Mouse (Mus musculus): ENCODE results near the gene Dus3l. TPM values are rescaled to one million over a fixed set of nuclear protein-coding genes. Genes with fewer than 3 reads are reported as not detected.
A peak's percentile ranks its signal among the peaks of the same experiment; 100 is the strongest.

Gene Dus3l
- total RNA-seq (2021), result 10 to 100 TPM; 64.1 to 64.6 TPM

DNA sequence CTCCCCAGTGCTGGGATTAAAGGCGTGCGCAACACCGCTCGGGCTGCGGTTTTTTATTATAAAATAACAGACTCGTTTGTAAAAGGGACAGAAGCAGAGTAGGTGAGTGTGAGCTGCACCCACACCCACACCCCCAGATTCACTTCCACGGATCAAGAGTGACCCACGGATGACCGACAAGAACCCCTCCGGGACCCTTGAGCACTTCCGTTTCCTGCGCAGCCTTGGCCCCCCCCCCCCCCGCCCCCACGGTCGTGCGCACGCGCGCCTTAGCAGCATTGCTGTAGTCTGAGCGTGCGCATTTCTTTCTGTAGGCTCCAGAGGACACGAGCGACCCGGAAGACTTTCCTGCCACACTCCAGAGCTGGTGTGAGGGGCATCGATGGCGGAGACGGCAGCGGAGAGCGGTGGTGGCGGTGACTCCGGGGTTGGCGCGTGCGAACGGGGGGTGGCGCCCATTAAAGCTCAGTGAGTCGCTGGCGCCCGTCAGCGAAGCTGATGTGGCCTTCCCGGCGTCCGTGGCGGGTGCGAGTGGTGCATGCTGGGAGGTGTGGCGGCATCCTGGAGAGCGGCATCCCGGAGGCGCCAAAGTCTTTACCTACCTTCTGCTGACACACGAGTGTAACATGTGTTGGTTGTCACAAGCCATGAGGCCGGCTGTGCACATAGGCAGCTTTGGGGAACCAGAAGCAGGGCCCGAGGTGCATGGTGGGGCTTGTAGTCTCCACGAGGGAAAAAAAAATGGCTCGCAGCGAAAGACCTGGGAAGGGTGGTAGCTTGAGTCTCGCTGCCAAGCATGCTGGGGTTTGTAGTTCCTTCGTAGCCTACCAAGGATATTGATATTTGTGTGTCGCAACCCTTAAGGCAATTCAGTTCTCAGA is at the start of gene Dus3l:
TSS of gene Dus3l (plus strand) at position 284 of the 881 bp plus-strand sequence.
- peak; percentile 92 for DNase-seq (ENCODE audit: low spot score in 2 of 2)
- intact Hi-C loops (cut with DNase I), result loop anchor here (2.0 to 5.0 kb wide), 2 partner anchors 47 to 66 kb away; partner anchors contain the start of genes Ndufa11, Rfx2 and Vmac

DNA sequence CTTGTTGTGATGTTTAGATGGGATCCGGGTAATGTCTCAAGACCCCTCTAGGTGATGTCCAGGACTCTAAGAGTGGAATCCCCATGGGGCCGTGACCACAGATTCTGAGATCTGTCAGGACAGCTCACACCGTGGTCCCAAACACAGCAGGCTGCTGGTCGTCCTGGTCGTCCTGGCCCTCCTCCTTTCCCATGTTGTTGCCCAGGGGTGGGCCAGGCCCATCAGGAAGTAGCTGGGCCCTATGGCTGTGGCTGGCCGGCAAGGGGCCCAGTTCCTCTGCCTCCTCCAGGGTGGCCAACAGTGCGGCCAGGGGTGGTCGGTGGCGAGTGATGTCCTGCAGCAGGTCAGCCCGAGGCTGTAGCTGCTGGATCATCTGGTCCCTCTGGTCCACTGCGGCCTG is 49.2 kb upstream of the Dus3l start:
- DNase-seq (ENCODE audit: low spot score in 2 of 2), result no peak
- intact Hi-C loops (cut with DNase I), result loop anchor here (5.0 kb wide), 1 partner anchor 47 kb away; the partner anchor contains the start of gene Dus3l

DNA sequence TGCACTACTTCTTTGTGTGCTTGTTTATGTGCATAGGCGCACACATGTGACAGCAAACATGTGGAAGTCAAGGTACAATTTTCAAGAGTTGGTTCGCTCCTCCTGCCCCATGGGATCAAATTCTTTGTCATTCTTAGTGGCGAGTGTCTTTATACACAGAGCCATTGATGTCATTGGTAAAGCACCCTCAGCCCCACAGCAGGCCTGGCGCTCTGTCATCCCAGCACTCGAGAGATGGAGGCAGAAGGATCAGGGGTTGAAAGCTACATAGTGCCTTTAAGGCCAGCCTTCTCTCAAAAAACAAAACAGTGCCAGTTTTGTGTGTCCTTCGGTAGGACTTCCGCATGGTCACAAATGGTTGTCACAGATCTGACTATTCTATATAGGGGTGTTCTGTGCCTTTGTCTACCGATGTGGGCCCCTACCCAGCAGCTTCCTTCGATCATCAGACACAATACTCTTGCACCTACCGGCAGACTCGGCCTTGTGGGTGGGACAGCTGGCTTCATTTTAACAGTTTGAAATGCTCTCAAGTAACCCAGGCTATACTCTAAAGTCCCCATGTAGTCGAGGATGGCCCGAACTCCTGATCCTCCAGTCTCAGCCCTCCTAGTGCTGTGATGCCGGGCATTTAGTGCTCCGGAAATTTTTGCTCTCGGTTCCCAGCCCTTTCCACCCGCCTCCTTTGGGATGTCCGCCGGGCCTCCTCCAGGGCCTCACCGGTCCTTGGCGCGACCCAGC is 48.5 kb upstream of the Dus3l start:
- no peak for DNase-seq (ENCODE audit: low spot score in 2 of 2)
- intact Hi-C loops (cut with DNase I), result loop anchor here (5.0 kb wide), 1 partner anchor 46 kb away; the partner anchor contains the start of gene Dus3l

DNA sequence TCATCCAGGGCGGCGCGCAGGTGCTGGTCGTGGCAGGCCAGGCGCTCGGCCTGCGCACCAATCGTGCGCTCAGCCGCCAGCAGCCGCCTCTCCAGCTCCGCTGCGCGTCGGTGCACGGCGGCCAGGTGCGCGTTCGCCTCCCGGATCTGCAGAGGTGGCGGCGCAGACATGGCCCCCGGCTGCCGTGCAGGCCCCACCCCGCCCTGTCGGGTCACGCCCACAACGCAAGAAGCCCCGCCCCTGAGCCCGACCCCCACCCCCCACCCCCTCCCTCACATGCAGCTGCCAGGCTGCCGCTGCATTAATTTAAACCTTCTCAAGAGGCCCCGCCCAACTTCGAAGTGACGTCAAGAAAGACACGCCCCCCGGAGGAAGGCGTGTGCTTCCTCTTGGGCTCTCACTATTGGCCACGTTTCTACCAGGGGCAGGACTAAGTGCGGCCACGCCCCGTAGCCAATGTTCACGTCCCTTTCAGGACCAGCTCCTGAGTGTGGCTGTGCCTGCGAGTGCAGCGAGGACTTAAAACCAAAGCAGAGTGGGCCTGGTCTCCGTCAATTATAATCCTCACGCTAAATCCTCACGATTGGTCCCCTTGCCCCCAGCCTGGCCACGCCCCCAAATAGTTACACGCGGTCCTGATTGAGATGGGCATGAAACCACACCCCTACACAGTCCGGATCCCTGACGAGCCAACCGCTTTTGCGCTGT is 47.7 kb upstream of the Dus3l start:
- intact Hi-C loops (cut with DNase I), result loop anchor here (5.0 kb wide), 1 partner anchor 45 kb away; the partner anchor contains the start of gene Dus3l
- peak; percentile 97 to 99 for DNase-seq (ENCODE audit: low spot score in 2 of 2)

DNA sequence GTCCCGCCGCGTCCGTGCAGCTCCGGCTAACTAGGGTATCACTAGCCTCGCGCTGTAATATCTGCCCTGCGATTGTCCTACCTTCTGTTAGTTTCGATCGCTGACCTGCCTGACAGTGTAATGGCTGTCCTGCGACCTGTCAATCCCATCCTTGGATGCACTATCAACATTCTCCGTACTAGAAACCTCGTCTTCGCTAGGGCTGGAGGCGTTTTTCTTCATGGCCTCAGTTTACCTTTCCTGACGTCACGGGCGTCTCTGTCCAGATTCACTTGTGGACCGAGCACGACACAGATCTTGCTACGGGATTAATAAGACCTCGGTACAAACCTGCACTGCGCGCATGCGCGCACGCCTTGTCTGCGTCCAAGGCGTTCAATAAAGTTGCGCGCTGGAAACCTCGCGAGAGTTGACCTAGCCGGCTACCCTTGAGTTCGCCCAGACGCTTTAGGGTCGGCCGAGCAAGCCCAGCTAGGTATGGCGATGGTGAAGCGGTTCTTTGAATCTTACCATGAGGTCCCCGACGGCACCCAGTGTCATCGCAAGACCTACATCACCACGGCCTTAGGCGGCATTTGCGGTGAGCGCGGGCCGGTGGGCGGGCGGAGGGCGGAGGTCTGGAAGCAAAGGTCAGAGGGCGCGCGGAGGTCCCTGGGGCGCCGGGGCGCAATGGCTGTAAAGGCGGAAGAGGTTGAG is 47.0 kb upstream of the Dus3l start, which contains the start of the genes Ndufa11 and Vmac:
TSS of gene Ndufa11 (plus strand) at position 405 of the 696 bp plus-strand sequence.
TSS of gene Vmac (minus strand) at position 660 of the 696 bp plus-strand sequence.
- intact Hi-C loops (cut with DNase I), result loop anchor here (5.0 kb wide), 1 partner anchor 45 kb away; the partner anchor contains the start of gene Dus3l
- peak; percentile 93 to 96 for DNase-seq (ENCODE audit: low spot score in 2 of 2)

DNA sequence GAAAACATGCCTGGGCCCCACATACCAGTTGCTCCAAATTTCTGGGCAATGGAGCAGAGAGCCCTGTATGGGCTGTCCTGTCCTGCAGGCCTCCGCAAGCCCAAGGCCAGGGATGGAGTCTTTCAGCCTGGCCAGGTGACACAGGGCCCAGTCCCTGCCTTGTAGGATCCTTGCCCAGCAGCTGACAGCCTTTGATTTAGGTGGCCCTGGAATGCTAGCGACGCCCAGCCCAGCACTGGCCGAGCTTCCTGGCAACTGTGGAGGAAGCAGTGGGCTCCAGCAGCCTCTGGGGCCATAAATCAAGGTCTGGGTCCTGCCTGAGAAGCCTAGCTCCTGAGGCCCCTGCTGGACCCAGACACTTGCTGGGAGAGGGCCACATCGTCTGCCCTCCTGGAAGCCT is 42.1 kb upstream of the Dus3l start:
- DNase-seq (ENCODE audit: low spot score in 2 of 2), result no peak
- intact Hi-C loops (cut with DNase I), result no loop called here

DNA sequence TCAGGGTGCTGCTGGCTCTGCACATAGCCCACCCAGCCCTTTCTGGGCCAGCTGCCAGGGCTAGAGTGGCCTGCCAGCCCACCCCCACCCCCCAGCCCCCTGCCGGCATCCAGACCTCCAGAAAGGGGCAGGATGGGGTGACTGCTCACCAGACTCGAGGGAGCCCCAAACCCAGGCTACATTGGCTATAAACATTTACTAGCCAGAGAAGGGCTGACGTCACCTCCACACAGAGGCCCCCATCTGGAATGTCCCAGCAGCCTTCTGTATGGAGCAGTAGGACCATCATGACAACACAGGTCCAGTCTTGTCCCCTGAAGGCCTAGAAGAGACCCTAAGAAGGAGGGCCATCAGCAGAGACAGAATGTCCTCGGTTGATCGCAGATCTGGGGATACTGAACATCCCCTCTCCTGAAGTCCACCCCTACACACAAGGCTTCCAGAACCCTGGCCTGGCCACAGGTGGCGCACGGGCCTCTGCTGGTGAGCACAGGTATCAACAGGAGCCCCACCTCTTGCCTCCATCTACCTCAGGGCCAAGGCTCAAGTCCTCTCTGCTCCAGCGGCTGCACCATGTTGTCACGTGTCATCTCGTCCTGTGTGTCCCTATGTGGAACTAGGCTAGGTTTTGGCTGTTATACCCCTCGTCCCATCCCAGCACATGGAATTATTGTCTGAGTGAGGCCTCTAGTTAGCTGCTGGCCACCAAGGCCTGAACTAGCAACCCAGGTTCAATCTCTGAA is 41.0 kb upstream of the Dus3l start:
- intact Hi-C loops (cut with DNase I), result no loop called here
- DNase-seq (ENCODE audit: low spot score in 2 of 2), result no peak

DNA sequence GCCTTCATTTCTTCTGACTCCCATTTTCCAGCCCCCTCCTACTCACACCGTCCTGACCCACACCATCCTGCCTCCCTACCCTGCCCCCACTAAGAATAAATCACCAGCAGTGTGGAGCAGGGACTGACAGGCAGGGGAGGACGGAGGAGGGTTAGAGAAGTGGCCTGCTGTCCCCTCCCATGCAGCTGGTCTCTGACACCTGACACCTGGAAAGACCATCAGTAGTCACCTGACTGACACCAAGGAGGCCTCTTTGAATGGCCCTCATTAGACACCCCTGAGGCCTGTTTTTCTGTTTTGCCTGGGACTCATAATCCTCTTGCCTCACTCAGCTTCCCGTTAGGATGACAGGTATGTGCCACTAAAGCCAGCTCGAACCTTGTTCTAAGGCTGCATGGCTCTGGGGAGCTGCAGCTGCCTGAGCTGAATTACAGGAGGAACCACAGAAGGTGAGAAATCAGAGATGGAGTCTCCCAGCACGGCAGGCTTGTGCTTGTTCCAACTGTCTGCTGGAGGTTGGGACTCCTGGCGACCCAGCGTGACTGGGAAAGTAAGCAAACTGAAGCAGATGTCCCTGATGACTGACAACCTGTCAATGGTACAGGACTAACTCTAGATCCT is 37.4 kb upstream of the Dus3l start:
- DNase-seq (ENCODE audit: low spot score in 2 of 2), result no peak
- intact Hi-C loops (cut with DNase I), result no loop called here

DNA sequence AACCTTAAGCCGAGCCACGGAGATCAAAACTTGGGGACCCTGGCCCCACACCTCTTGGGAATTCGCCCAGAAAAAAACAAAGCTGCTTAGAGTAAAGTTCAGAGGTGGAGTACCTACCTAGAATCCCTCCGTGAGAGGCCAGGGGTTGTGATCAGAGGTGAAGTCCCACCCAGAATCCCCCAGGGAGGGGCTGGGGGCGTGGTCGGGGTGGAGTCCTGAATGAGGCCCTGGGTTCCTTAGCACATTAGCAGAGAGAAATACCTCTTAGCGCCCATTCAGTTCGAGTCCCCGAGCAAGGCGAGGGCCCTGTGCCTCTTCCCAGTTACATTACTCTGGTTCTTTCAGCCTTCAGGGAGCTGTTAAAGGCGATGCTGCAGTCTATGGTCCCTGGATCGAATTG is 36.9 kb upstream of the Dus3l start:
- intact Hi-C loops (cut with DNase I), result no loop called here
- no peak for DNase-seq (ENCODE audit: low spot score in 2 of 2)

DNA sequence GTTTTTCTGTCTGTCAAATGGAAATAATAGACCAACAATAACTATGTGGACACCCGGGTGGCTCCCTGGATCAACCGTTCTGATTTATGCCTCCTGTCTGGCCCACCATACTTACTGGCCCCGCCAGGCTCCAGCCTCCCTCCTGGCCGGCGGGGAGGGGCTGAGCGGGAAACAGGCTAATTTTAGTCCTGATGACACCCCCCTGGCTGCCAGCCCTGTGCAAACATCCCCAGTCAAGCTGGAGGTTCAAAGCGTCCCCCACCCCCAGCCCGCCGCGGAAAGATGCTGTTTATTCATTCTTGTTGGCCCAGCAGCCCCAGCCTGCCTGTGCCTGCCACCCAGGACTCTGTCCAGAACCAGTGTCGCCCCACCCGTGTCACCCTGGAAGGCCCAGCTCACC is 36.4 kb upstream of the Dus3l start:
- intact Hi-C loops (cut with DNase I), result no loop called here

DNA sequence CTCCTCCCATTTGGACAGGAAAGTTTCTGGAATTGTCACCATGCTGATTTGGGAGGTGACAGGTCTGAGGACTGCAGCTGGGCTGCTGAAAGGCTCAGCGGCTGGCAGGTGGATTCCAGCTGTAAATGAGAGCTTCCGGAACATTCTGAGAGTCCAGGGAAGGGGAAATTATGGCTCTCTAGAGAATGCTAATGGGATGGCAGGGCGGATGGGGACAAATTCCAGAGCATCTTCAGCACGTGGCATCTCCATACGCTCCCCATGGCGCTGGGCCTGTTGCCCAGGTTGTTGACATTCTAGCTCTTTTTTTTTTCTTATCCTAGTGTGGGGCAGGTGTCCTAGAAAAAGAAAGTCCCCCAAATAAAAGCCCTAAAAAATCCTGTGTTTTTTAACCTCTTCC is 35.4 kb upstream of the Dus3l start:
- DNase-seq (ENCODE audit: low spot score in 2 of 2), result no peak
- intact Hi-C loops (cut with DNase I), result no loop called here

More for the DNA sequence above, 36.4 kb upstream of the Dus3l start:
- no peak for DNase-seq (ENCODE audit: low spot score in 2 of 2)

DNA sequence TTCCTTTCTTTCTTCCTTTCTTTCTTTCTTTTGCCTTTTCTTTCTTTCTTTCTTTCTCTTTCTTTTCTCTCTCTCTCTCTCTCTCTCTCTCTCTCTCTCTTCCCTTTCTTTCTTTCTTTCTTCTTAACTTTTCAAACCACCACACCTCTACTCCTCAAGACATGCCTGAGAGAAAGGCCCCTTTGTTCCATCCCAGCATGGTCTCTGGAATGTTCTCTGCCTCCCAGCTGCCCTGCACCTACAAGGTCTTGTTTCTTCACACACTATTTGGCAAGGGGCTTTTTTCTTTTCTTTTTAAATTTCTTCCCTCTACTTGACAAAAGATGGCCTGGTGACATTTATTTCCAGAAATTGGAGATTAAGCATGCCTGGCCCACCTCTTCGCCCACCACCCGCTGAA is 34.9 kb upstream of the Dus3l start:
- intact Hi-C loops (cut with DNase I), result no loop called here
- DNase-seq (ENCODE audit: low spot score in 2 of 2), result no peak

DNA sequence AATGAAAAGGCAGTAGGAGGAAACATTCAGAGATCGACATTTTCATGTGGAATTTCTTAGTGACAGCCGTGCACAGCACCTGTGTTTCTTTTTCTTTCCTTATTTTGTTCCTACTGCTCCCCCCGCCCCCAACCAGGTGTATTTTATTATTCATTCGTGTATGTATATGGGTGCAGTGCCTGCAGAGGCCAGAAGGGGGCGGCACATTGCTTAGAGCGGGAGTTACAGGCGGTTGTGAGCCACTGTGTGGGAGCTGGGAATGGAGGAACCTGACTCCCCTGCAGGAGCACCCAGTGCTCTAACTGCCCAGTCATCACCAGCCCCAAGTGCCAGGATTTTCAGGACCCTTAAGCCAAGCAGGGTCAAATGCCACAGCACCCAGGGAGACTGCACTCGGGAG is 28.0 kb upstream of the Dus3l start:
- intact Hi-C loops (cut with DNase I), result no loop called here
- no peak for DNase-seq (ENCODE audit: low spot score in 2 of 2)

DNA sequence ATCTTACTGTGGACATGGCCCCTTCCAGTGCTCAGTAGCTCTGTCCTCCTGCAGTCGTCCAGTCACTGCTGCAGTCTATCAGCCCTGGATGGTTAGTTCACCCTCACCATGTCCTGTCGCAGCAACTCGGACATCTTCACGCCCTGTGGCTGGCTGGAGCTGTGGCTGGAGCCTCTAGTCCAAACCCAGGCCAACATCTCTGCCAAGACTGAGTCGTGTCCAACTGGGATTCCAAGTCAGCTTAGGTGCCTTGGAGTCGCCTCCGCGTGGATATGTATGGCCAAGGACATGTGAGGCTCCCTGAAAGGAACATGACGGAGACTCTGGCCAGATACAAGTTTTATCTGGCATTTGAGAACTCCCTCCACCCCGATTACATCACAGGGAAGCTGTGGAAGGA is 26.3 kb upstream of the Dus3l start:
- no peak for DNase-seq (ENCODE audit: low spot score in 2 of 2)
- intact Hi-C loops (cut with DNase I), result no loop called here

DNA sequence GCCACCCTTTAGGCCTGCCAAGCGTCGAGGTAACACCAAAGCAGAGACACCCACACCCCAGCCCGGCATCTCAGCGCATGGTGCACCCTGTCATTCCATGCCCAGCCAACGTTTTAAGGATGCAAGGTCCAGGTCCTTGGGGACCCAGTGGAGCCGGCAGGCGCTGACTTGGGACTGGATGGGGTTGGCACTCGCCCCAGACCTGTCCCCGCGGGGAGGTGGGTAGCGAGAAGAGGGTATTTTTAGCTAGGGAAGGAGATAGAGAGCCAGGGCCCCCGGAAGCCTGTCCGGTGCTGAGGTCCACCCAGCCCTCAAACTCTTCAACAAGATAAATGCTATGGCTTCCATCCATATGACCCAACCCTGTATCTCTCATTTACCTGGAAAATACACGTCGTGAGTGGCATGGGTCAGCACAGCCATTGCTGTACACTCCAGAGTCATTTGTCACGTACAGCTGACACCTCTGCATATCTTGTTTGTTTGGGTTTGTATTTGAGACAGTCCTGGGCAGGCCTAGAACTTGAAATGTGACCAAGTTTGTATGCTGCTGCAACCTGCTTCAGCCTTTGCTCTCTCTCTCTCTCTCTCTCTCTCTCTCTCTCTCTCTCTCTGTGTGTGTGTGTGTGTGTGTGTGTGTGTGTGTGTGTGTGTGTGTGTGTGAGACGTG is 24.3 kb upstream of the Dus3l start:
- DNase-seq (ENCODE audit: low spot score in 2 of 2), result no peak
- intact Hi-C loops (cut with DNase I), result no loop called here

DNA sequence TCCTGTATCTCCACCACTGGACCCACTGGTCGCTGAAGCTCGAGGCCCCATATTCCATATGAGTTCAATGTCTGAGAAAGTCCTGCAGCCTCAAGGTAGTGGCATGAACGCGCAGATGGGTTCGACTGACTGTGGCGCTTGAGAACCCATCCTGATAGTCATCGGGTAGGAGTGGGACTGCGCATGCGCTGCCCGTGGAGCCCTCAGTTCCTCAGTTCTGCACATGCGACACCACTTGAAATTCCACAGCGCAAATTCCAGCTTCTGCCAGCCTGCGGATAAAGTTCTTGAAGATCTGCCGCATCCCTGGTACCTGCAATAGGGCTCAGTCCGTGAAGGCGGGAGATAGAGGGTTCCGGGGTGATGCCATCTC is 23.8 kb upstream of the Dus3l start:
- no peak for DNase-seq (ENCODE audit: low spot score in 2 of 2)
- intact Hi-C loops (cut with DNase I), result no loop called here

DNA sequence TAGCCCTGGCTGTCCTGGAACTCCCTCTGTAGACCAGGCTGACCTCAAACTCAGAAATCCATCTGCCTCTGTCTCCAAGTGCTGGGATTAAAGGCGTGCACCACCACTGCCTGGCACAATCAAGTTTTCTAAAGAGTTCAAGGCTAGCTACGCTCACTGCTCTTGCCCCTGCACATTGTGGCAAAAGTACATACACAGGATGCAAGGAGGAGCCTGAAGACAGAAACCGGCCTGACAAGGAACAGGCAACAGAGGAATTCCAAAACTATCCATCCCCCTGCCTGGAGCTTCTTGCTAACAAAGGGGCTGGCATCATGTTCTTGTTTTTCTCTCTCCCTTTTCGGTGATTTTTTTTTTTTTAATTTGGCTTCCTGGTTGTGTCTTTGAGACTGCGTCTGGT is 20.4 kb upstream of the Dus3l start:
- intact Hi-C loops (cut with DNase I), result no loop called here
- DNase-seq (ENCODE audit: low spot score in 2 of 2), result no peak
